Mouse (Mus musculus) retina, adult 2 months (tissue): ENCODE data around the gene Gm3667.
"Not testable (repeated sequence)": the region's sequence is repeated elsewhere in the genome, so short reads cannot be mapped to it uniquely, and the experiment has no call there.

Experiments used
- DNase-seq: peaks from one replicate; pipeline ENCODE4 v3.0.0-alpha.2; 2012; ENCODE audit warnings: low read depth, low spot score

Gene Gm3667

GRCm38 (mm10) chr14:6889521-6890012 lies at the start of gene Gm3667:
TSS of gene Gm3667 (minus strand) at chr14:6889962.
- not testable (repeated sequence) for DNase-seq

DNA sequence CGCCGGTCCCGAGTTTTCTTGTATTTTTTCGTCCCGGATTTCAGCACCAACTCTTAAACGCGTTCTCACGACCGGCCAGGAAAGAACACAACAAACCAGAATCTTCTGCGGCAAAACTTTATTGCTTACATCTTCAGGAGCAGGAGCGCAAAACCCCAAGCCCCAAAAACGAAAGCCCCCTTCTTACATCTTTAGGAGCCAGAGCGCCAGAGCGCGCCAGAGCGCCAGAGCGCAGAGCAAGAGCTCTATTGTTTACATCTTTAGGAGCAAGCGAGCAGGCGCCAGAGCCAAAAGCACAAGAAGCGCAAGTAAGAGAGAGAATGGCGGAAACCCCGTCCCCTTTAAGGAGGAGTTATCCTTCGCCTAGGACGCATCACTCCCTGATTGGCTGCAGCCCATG lies 10.1 kb upstream of the Gm3667 start:
- not testable (repeated sequence) for DNase-seq

DNA sequence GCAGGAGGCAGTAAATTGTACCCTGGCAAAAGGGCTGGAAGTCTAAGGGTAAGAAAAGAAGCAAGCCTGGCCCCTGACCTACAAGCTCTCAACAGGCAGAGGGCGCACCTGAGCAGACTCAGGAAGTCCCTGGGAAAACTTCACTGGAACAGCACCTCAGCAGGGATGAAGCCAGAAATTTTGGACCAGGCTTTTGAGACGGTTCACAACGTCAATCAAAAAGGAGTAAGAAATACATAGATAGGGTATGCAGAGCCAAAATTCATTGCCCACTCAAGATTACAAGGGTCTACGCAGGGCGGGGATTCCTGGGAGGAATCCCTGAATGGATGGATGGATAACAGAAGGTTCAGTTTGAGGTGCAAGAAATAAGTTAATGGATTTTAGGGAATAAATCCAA lies 951 bp downstream of the Gm3667 start:
- DNase-seq = not testable (repeated sequence)

DNA sequence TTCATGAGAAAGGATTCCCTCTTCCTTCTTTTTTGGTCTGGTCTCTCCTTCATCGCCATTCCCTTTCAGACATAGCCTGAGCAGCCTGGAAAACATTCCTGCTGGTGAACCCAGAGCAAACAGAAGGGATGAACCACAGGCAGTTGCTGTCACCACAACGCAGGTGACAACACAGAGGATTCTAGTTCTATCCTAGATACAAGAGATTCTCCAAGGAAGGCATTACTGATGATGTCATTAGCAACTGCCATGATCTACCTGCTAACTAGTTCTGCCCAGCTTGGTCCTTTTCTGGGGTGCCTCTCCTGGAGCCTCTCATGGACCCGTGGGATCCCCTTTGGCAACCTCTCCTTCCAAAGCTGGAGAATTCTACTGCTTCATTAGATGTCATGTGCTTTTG lies 49.6 kb downstream of the Gm3667 start, which contains the start of gene Gm3642:
TSS of gene Gm3642 (minus strand) at position 101 of the 400 bp plus-strand sequence.
- DNase-seq = not testable (repeated sequence)

DNA sequence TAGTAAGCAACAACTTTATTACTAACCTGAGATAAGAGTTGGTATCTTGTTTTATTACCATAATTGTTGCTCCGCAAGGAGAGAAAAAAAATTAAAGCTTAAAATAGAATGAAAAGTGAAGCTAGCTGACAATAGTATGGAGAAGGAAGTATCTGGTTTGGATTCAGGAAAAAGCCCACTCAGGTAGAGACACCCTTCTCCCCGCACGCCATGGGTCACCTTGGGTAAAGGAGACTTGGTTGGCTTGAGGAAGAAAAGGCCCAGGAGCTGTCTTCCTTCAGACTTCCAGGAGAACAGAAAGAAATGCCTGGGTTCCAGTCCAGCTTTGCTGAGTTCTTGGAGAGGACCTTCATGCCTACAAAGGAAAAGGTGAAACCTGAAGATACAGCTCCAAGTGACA lies 66.5 kb downstream of the Gm3667 start:
- DNase-seq = not testable (repeated sequence)
